Mouse (Mus musculus) CH12.LX (cell line): ENCODE results near the gene Magi2. TPM values are rescaled to one million over a fixed set of nuclear protein-coding genes. Genes with fewer than 3 reads are reported as not detected.

Experiments used
- DNase-seq: peaks from one replicate; pipeline ENCODE4 v3.0.0-alpha.2; 2013; ENCODE audit errors: extremely low read depth
- H3K27ac ChIP-seq: 2 replicates; pipeline ENCODE4 v1.5.1; 2012; ENCODE audit warnings: low read depth, mild to moderate bottlenecking, control low read depth, moderate library complexity; ENCODE audit not compliant: insufficient read depth
- H3K27me3 ChIP-seq: replicated peaks from 2 replicates; pipeline ENCODE3; 2012; ENCODE audit warnings: inconsistent platforms
- H3K36me3 ChIP-seq, 2 experiments: replicated peaks in 1 of 2; 2 replicates each; pipeline versions ENCODE3 to v1.6.1; 2012; ENCODE audit warnings: inconsistent platforms in 1 of 2, low read length in 1 of 2, mild to moderate bottlenecking in 1 of 2, mixed read lengths in 1 of 2, moderate library complexity in 1 of 2; ENCODE audit not compliant: control insufficient read depth in 1 of 2, insufficient read depth in 1 of 2
- H3K4me1 ChIP-seq, 2 experiments: 2 replicates each; pipeline ENCODE4 v1.6.1; 2012; ENCODE audit warnings: inconsistent platforms in 1 of 2, moderate library complexity in 1 of 2; ENCODE audit not compliant: insufficient read depth in 2 of 2, control insufficient read depth in 1 of 2
- H3K4me2 ChIP-seq: 2 replicates; pipeline ENCODE4 v1.6.1; 2012; ENCODE audit warnings: low read depth, mild to moderate bottlenecking, control low read depth; ENCODE audit not compliant: poor library complexity, insufficient read depth, severe bottlenecking
- H3K4me3 ChIP-seq, 3 experiments: fragments of 150-350 bp in 1 of 3; sonication (generic) in 1 of 3; replicated peaks in 1 of 3; 2 replicates each; pipeline versions ENCODE3 to v1.5.1; 2011 to 2012; ENCODE audit warnings: low read depth in 2 of 3, low read length in 2 of 3, mild to moderate bottlenecking in 2 of 3, moderate library complexity in 2 of 3, control low read depth in 1 of 3, improper control_type of control experiment in 1 of 3, inconsistent platforms in 1 of 3, mixed read lengths in 1 of 3; ENCODE audit not compliant: poor library complexity in 1 of 3
- H3K79me2 ChIP-seq: replicated peaks from 2 replicates; pipeline ENCODE4 v1.6.1; 2012; ENCODE audit warnings: mild to moderate bottlenecking, moderate library complexity; ENCODE audit not compliant: control insufficient read depth, poor library complexity, insufficient read depth, severe bottlenecking; ENCODE audit errors: extremely low read depth
- H3K9ac ChIP-seq: 2 replicates; pipeline ENCODE4 v1.6.1; 2012; ENCODE audit warnings: low read depth, mild to moderate bottlenecking, control low read depth, moderate library complexity; ENCODE audit not compliant: insufficient read depth
- H3K9me3 ChIP-seq: replicated peaks from 2 replicates; pipeline ENCODE3; 2012; ENCODE audit warnings: low read length, inconsistent platforms, mixed read lengths
- BHLHE40 ChIP-seq: IDR thresholded peaks from 2 replicates; pipeline ENCODE4 v1.6.1; 2011; ENCODE audit warnings: mild to moderate bottlenecking, low read depth, low read length, improper control_type of control experiment
- CHD2 ChIP-seq: IDR thresholded peaks from 2 replicates; pipeline ENCODE4 v1.6.1; 2011; ENCODE audit warnings: low read length, improper control_type of control experiment
- CTCF ChIP-seq, 2 experiments: IDR thresholded peaks in 1 of 2; conservative IDR thresholded peaks in 1 of 2; 2 replicates each; pipeline ENCODE4 v1.5.1; 2011 to 2012; ENCODE audit warnings: low read depth in 2 of 2, low read length in 2 of 2, improper control_type of control experiment in 1 of 2, inconsistent platforms in 1 of 2, mild to moderate bottlenecking in 1 of 2, moderate library complexity in 1 of 2
- GABPA ChIP-seq: IDR thresholded peaks from 2 replicates; pipeline ENCODE4 v1.6.1; 2012; ENCODE audit warnings: low read depth, low read length, improper control_type of control experiment, inconsistent platforms; ENCODE audit not compliant: insufficient replicate concordance
- HCFC1 ChIP-seq: IDR thresholded peaks from 2 replicates; pipeline ENCODE4 v1.6.1; 2012; ENCODE audit warnings: low read depth, mild to moderate bottlenecking, inconsistent platforms, low read length, improper control_type of control experiment
- IRF4 ChIP-seq: IDR thresholded peaks from 2 replicates; pipeline ENCODE4 v1.6.1; 2014; ENCODE audit warnings: low read depth, mild to moderate bottlenecking, inconsistent platforms, low read length, improper control_type of control experiment
- MAX ChIP-seq: IDR thresholded peaks from 2 replicates; pipeline ENCODE4 v1.6.1; 2011; ENCODE audit warnings: low read length, improper control_type of control experiment
- MAZ ChIP-seq: IDR thresholded peaks from 2 replicates; pipeline ENCODE4 v1.6.1; 2012; ENCODE audit warnings: low read depth, mild to moderate bottlenecking, inconsistent platforms, low read length, improper control_type of control experiment, moderate library complexity
- MXI1 ChIP-seq: IDR thresholded peaks from 2 replicates; pipeline ENCODE4 v1.6.1; 2011; ENCODE audit warnings: mild to moderate bottlenecking, low read depth, low read length, improper control_type of control experiment
- NELFE ChIP-seq: IDR thresholded peaks from 2 replicates; pipeline ENCODE4 v1.6.1; 2011; ENCODE audit warnings: low read depth, low read length, improper control_type of control experiment
- POLR2A ChIP-seq: IDR thresholded peaks from 2 replicates; pipeline ENCODE4 v1.6.1; 2011; ENCODE audit warnings: low read depth, mild to moderate bottlenecking, improper control_type of control experiment, low read length
- RCOR1 ChIP-seq: conservative IDR thresholded peaks from 2 replicates; pipeline ENCODE4 v1.6.1; 2012; ENCODE audit warnings: low read depth, mild to moderate bottlenecking, inconsistent platforms, low read length, improper control_type of control experiment
- SIN3A ChIP-seq: IDR thresholded peaks from 2 replicates; pipeline ENCODE4 v1.6.1; 2012; ENCODE audit warnings: low read length, improper control_type of control experiment, inconsistent platforms
- SMC3 ChIP-seq: IDR thresholded peaks from 2 replicates; pipeline ENCODE4 v1.6.1; 2011; ENCODE audit warnings: low read depth, low read length, improper control_type of control experiment
- TBP ChIP-seq: conservative IDR thresholded peaks from 2 replicates; pipeline ENCODE4 v1.6.1; 2011; ENCODE audit warnings: low read depth, low read length, improper control_type of control experiment
- TCF12 ChIP-seq: IDR thresholded peaks from 2 replicates; pipeline ENCODE4 v1.6.1; 2014; ENCODE audit warnings: low read depth, mild to moderate bottlenecking, inconsistent platforms, low read length, improper control_type of control experiment
- ZMIZ1 ChIP-seq: IDR thresholded peaks from 2 replicates; pipeline ENCODE4 v1.6.1; 2012; ENCODE audit warnings: low read depth, mild to moderate bottlenecking, inconsistent platforms, low read length, improper control_type of control experiment
- dilution Hi-C: fragments of 300-500 bp; cut with MboI; formaldehyde crosslinking; loops from 2 replicates; pipeline ENCODE4 v1.14.3; 2020; ENCODE audit warnings: low sequenced_read_pairs; ENCODE audit not compliant: extremely low pct_unique_long_range_greater_than_20kb, extremely low pct_ligation_motif_present
- in situ Hi-C: fragments of 300-500 bp; cut with MboI; formaldehyde crosslinking; loops from 3 replicates; pipeline ENCODE4 v1.14.3; 2019; ENCODE audit warnings: low sequenced_read_pairs, low pct_ligation_motif_present, low pct_unique_long_range_greater_than_20kb, mixed read lengths
- polyA plus RNA-seq: library from polyadenylated mRNA; unstranded; fragments of >175 nt; gene quantifications from 2 replicates; pipeline ENCODE4 v1.2.1, GENCODE M21; 2012; ENCODE audit warnings: low read depth; ENCODE audit not compliant: insufficient read length
- total RNA-seq, 2 experiments: library from RNA; depleted of rRNA; stranded (reverse); fragments of 300-350 nt in 1 of 2; fragments of >200 nt in 1 of 2; gene quantifications; 2 replicates each; pipeline ENCODE4 v1.2.3; 2012 to 2014

The Magi2 gene
- total and polyA plus RNA-seq, 3 experiments, result 0.37 to 0.63 (median 0.42) TPM

GRCm38 (mm10) chr5:20484505-20484904, 1257.7 kb downstream of the Magi2 start:
- no peak overlapping the region for H3K4me3 ChIP-seq
- in situ Hi-C loops, result loop anchor here (25.0 kb wide), 1 partner anchor 203 kb away; no protein-coding TSS in a partner anchor
- H3K4me1 ChIP-seq, result no peaks in the 10 kb centered on the region
- no peak for TF ChIP-seq BHLHE40
- no peak for TF ChIP-seq ZMIZ1
- no peak for TF ChIP-seq CHD2
- TF ChIP-seq POLR2A, result no peak
- no peak for TF ChIP-seq TBP
- TF ChIP-seq MAZ, result no peak
- H3K9ac ChIP-seq, result no peak overlapping the region
- no peaks in the 10 kb centered on the region for H3K27me3 ChIP-seq
- dilution Hi-C loops, result no loop called here
- DNase-seq, result no peak
- no peaks in the 10 kb centered on the region for H3K36me3 ChIP-seq
- no peaks in the 10 kb centered on the region for H3K9me3 ChIP-seq
- H3K4me2 ChIP-seq, result no peak overlapping the region
- H3K27ac ChIP-seq, result no peak overlapping the region
- H3K79me2 ChIP-seq, result no peaks in the 10 kb centered on the region

GRCm38 (mm10) chr5:20491911-20492310, 1265.1 kb downstream of the Magi2 start:
- in situ Hi-C loops, result loop anchor here (25.0 kb wide), 1 partner anchor 195 kb away; no protein-coding TSS in a partner anchor
- peaks cover 0 to 12% of the 10 kb centered on the region in 2 experiments; a peak in 2 of 4 replicates for H3K4me1 ChIP-seq
- no peak overlapping the region for H3K9ac ChIP-seq
- H3K4me3 ChIP-seq, result no peak overlapping the region
- no peaks in the 10 kb centered on the region for H3K9me3 ChIP-seq
- dilution Hi-C loops, result no loop called here
- TF ChIP-seq MAZ, result no peak
- no peaks in the 10 kb centered on the region for H3K36me3 ChIP-seq
- H3K27ac ChIP-seq, result no peak overlapping the region
- H3K27me3 ChIP-seq, result no peaks in the 10 kb centered on the region
- DNase-seq, result no peak
- no peaks in the 10 kb centered on the region for H3K79me2 ChIP-seq
- no peak overlapping the region for H3K4me2 ChIP-seq

DNA sequence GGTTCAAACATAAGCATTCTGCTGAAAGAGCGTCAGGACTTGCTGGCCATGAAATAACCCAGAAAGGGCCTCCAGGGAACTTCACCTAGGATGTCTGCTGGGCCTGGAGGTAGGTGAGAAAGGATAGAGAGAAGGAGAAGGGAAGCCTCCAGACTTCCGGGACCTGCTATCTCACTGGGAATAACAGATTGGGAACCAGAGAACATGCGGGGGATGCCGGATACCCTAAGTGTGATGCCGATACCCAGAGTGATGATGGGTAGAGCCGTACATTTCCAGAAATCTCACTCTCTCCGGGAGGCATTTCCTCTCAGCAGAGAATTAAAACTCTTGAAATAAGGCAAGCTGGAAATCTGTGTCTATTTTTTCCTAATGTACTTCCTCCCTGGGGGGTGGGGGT, 1265.8 kb downstream of the Magi2 start:
- Histone ChIP-seq H3K27me3 (no peaks in the 10 kb centered on the region), H3K9me3 (no peaks in the 10 kb centered on the region), H3K79me2 (no peaks in the 10 kb centered on the region), H3K9ac (no peak overlapping the region), H3K4me2 (no peak overlapping the region), H3K36me3 (no peaks in the 10 kb centered on the region), H3K4me3 (no peak overlapping the region)
- dilution Hi-C loops (no loop called here), in situ Hi-C loops (loop anchor here (25.0 kb wide), 1 partner anchor 195 kb away; no protein-coding TSS in a partner anchor)
- TF ChIP-seq NELFE (no peak), CTCF (conservative IDR thresholded peaks at IDR 0.05 in 1 of 2, IDR thresholded peaks at IDR 0.05 in 1 of 2; ENCODE audit: low read depth in 2 of 2, low read length in 2 of 2) (no peak), TCF12 (no peak), SIN3A (no peak), SMC3 (no peak), CHD2 (no peak), IRF4 (no peak), GABPA (no peak), HCFC1 (no peak), BHLHE40 (no peak), RCOR1 (no peak), MAZ (no peak), MAX (no peak), MXI1 (no peak)
- TF ChIP-seq, all 38 proteins: peak for 0
- H3K27ac ChIP-seq, result no peak overlapping the region
- no peak for DNase-seq
- H3K4me1 ChIP-seq, result peaks cover 0 to 12% of the 10 kb centered on the region in 2 experiments; a peak in 2 of 4 replicates
